Mouse (Mus musculus) mouse trophoblast stem cell (cell line): ENCODE results near the gene Zbtb16.

Source experiments
- in situ Hi-C, 2 experiments: fragments of 300-500 bp; cut with MseI, MboI; formaldehyde crosslinking; loops; 2 replicates in 1 of 2; 3 replicates in 1 of 2; pipeline ENCODE4 v1.15.1; 2025

Gene Zbtb16

DNA sequence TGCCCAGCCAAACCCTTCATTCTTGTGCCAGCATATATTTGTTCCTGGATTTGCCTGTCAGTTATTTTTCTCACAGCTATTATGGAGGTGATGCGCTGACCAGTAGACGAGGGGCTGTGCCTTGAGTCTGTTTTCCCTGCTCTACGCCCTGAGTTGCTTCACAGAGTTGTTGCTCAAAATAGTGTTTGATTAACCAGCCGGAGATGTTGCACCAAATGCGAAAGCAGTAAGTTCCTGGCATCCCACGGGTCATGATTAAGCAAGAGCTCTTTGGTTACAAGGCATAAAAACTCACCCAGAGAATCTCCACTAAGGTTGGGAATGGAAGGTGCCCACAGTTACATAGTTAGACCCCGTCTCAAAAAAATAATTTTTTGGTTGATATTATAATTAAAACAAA is 229.9 kb downstream of the Zbtb16 start:
- in situ Hi-C loops, result no loop called here

DNA sequence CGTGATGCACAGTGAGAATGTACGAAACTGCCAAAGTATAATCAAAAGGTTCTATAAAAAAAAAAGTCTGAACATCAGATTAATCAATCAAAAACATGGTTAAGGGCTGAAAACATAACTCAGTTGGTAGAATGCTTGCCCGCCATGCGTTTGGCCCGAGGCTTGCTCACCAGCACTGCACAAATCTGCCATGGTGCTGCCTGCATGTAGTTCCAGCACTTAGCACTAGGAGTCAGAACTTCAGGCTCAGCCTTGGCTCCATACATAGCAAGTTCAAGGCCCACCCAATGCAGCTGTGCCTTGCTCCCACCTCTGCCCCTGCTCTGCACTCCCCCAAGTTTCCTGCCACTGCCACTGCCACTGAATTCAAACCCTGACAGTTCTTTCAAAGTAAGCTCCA is 230.3 kb downstream of the Zbtb16 start:
- in situ Hi-C loops, result no loop called here

DNA sequence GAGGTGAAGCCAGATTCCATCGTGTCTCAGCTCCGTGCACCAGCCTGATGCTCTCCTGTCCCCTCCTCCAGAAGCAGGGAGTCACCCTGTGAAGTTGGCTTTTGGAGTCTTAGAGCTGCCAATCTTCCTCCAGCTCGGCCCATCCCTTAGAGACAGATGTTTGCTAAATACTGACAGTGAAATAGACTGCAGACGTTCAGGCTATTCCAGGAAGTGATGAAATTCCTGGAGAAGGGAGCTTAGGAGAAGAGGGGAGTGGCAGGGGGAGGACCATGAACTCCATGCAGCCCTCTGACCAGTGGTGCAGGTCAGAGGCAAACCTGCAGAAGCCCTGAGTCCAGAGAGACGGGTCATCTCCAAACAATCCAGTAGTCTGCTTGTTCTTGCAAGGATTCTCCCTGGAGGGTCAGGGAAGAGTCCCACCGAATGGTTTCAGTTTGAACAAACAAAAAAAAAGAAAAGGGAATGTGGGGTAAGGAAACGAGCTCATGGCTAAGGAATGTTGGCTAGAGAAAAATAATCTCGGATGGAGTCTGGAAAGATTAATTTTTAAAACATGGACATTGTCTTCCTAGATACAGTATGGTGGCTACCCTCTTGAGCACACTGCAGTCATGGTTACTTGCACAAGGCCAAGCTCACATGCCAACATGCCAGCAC is 231.0 kb downstream of the Zbtb16 start, which contains the start of gene Nnmt:
Nnmt (minus strand) TSS at position 215 of the 660 bp plus-strand sequence.
- in situ Hi-C loops, result no loop called here
